Mouse (Mus musculus) forebrain, embryonic 14.5 days (tissue): ENCODE measurements around the gene Zfp160. TPM values are rescaled to one million over a fixed set of nuclear protein-coding genes. Genes with fewer than 3 reads are reported as not detected.
"Not testable (repeated sequence)": the region's sequence is repeated elsewhere in the genome, so short reads cannot be mapped to it uniquely, and the experiment has no call there.

Experiments
- ATAC-seq: fragments of 200-750 bp; cut with Nextera tagmentation; 2 replicates; pipeline ENCODE4 v1.8.0; 2017; ENCODE audit warnings: mild to moderate bottlenecking, moderate library complexity
- DNase-seq: peaks from one replicate; pipeline ENCODE4 v3.0.0-alpha.2; 2015; ENCODE audit warnings: low spot score
- H3K27ac ChIP-seq: fragments of 300-500 bp; sonication (generic); 2 replicates; pipeline ENCODE4 v1.5.1; 2014; ENCODE audit warnings: low read depth, mild to moderate bottlenecking, control low read depth, low read length, moderate library complexity
- H3K27me3 ChIP-seq: fragments of 300-500 bp; sonication (generic); replicated peaks from 2 replicates; pipeline ENCODE4 v1.6.1; 2014; ENCODE audit warnings: low read length, control low read depth, mixed read lengths; ENCODE audit not compliant: control insufficient read depth, insufficient read depth
- H3K36me3 ChIP-seq: fragments of 300-500 bp; sonication (generic); 2 replicates; pipeline ENCODE4 v1.6.1; 2014; ENCODE audit warnings: low read length, control low read depth; ENCODE audit not compliant: control insufficient read depth, insufficient read depth
- H3K4me1 ChIP-seq: fragments of 300-500 bp; sonication (generic); 2 replicates; pipeline ENCODE4 v1.6.1; 2014; ENCODE audit warnings: antibody characterized with exemption, low read length, control low read depth; ENCODE audit not compliant: control insufficient read depth, insufficient read depth
- H3K4me2 ChIP-seq: fragments of 300-500 bp; sonication (generic); 2 replicates; pipeline ENCODE4 v1.6.1; 2014; ENCODE audit warnings: mild to moderate bottlenecking, control low read depth, low read length
- H3K4me3 ChIP-seq: fragments of 300-500 bp; sonication (generic); 2 replicates; pipeline ENCODE4 v1.5.1; 2014; ENCODE audit warnings: low read depth, low read length, control low read depth
- H3K9ac ChIP-seq: fragments of 300-500 bp; sonication (generic); 2 replicates; pipeline ENCODE4 v1.6.1; 2014; ENCODE audit warnings: mild to moderate bottlenecking, low read length, control low read depth, moderate library complexity
- H3K9me3 ChIP-seq: fragments of 300-500 bp; sonication (generic); replicated peaks from 2 replicates; pipeline ENCODE4 v1.6.1; 2016; ENCODE audit warnings: low read length, control low read depth, mixed read lengths; ENCODE audit not compliant: control insufficient read depth
- WGBS: fragments of 180-500 bp; shearing (Covaris S2); extraction: QIAGEN DNeasy Blood & Tissue Kit; methylation state at CpG from one replicate; pipeline ENCODE4 v1.1.7; 2014; 5-methylcytosine and 5-hydroxymethylcytosine counted together
- polyA plus RNA-seq: library from polyadenylated mRNA; unstranded; fragments of >200 nt; fragmentation: Nextera tagmentation; extraction: Ambion mirVana; gene quantifications from 2 replicates; pipeline ENCODE4 v1.2.1, GENCODE M21; 2014

The Zfp160 gene
- polyA plus RNA-seq, result 17.6 and 23.2 TPM in 2 replicates

DNA sequence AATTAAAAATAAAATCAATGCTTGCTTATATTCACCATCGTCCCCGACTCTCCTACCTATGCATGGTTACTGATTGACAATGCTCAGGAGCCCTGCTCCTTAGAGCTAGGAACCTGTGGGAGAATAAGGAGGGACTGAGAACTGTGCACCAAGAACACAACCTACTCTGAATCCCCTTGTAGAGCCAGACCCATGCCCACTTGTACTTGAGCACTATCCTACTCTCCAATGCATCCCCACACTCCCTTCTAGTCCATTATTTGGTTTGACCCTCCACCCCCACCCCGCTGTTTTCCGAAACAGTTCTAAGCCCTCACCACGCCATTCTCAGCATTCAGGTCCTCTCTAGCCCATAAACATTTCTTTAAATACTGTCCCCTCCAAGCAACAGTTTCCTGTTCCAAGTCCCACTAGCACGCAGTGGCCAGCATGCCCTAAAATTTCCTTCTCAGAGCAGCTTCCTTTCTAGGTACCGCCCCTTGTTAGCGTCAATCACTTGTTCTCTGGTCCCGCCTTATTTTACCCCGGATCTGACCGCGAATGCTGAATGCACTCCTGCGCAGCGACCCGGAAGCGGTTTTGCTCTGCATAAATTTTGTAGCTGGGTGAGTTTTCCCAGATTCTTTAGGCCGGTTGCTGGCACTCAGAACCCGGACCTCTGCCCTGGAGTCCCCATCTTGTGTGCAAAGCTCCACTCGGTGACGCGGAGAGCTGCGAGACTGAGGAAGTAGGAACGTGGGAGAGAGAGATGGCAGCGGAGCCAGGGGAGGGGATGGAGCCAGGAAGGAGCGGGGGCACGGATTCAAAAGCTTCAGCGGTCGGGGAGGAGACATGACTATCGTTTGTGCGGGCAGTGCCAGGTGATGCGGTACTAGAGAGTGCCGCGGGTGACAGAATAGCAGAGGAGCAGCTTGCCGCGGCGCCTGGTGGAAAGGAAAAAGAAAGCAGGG is at the start of gene Zfp160:
TSS of gene Zfp160 (plus strand) at position 522 of the 950 bp plus-strand sequence.
- peak within 1 kb of the TSS; percentile 85 for H3K27ac ChIP-seq
- H3K4me1 ChIP-seq, result peaks cover 7% of the 10 kb centered on the region
- no peaks in the 10 kb centered on the region for H3K27me3 ChIP-seq
- 7% methylated on average over 36 of the region's 36 CpGs for WGBS
- peak within 1 kb of the TSS; percentile 67 for H3K4me2 ChIP-seq
- DNase-seq (peak; percentile 97), ATAC-seq (peak; percentile 98)
- peak within 1 kb of the TSS; percentile 63 for H3K4me3 ChIP-seq
- H3K36me3 ChIP-seq, result peaks cover 15% of the 10 kb centered on the region
- H3K9ac ChIP-seq, result peak within 1 kb of the TSS; percentile 82
- H3K9me3 ChIP-seq, result no peaks in the 10 kb centered on the region

- DNase-seq (no peak), ATAC-seq (no peak)
- Histone ChIP-seq H3K27me3 (no peaks in the 10 kb centered on the region), H3K4me1 (no peaks in the 10 kb centered on the region), H3K9ac (no peak overlapping the region), H3K27ac (no peak overlapping the region), H3K4me2 (no peak overlapping the region), H3K4me3 (no peak overlapping the region), H3K9me3 (no peaks in the 10 kb centered on the region), H3K36me3 (peaks cover 100% of the 10 kb centered on the region)
- WGBS, result 94% methylated on average over 5 of the region's 5 CpGs
These were observed 48.3 kb upstream of the Zfp160 start for GRCm38 (mm10) chr17:20960386-20960785.

GRCm38 (mm10) chr17:20965421-20965820 is 43.3 kb upstream of the Zfp160 start:
- DNase-seq, result no peak
- Histone ChIP-seq H3K4me2 (no peak overlapping the region), H3K27me3 (no peaks in the 10 kb centered on the region), H3K36me3 (peaks cover 93% of the 10 kb centered on the region), H3K4me3 (no peak overlapping the region), H3K27ac (no peak overlapping the region), H3K9ac (no peak overlapping the region), H3K4me1 (no peaks in the 10 kb centered on the region), H3K9me3 (no peaks in the 10 kb centered on the region)
- ATAC-seq, result peak; percentile 35; the same call in 1 of the 2 replicates
- 89% methylated on average over 4 of the region's 4 CpGs for WGBS

- H3K27ac ChIP-seq, result no peak overlapping the region
- H3K9me3 ChIP-seq, result no peaks in the 10 kb centered on the region
- no peak overlapping the region for H3K9ac ChIP-seq
- no peaks in the 10 kb centered on the region for H3K4me1 ChIP-seq
- H3K27me3 ChIP-seq, result no peaks in the 10 kb centered on the region
- no peak overlapping the region for H3K4me3 ChIP-seq
- H3K36me3 ChIP-seq, result peaks cover 80% of the 10 kb centered on the region
- H3K4me2 ChIP-seq, result no peak overlapping the region
- no peak for ATAC-seq
- no peak for DNase-seq
These were observed 42.0 kb upstream of the Zfp160 start for GRCm38 (mm10) chr17:20966681-20967080.

DNA sequence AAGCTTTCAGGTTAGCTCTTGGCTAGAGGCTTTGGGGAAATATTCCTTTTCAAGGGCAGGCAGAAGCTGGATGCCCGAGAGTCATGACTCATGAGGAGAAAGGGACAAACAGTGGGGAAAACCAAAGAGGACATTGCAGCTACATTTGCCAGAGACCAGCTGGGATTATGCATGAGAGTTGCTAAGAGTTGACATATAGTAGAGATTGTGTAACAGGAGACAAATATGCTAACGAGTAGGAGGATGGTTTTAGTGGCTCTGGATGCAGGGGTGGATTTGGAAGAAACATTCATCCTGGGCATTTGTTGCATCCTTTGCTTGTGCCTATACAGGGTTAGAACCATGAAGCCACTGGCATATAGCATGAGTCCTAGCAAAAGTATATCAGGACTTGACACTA is 15.0 kb upstream of the Zfp160 start:
- Histone ChIP-seq H3K9ac (no peak overlapping the region), H3K36me3 (no peaks in the 10 kb centered on the region), H3K4me3 (no peak overlapping the region), H3K9me3 (no peaks in the 10 kb centered on the region), H3K27me3 (no peaks in the 10 kb centered on the region), H3K4me1 (no peaks in the 10 kb centered on the region), H3K4me2 (no peak overlapping the region), H3K27ac (no peak overlapping the region)
- 75% methylated on average over 2 of the region's 2 CpGs for WGBS
- ATAC-seq (no peak), DNase-seq (no peak)

DNA sequence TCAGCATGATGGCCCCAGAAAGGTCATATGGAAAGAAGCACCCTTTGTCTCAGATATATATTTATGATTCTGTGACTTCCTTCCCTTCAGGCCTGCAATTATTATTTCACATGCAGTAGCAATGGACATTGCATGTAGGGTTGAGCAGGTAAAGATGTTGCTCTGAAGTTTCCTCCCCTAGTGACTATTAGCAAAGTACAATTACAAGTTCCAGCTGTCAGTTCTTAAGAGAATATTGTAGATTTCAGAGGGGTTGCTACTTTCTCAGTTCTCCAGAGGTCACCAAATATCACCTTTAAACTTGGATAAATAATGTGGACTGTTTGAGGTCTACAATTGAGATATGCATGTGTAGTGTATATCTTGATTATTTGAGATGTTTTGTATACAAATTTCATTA is 12.3 kb upstream of the Zfp160 start, which contains the start of gene Vmn1r233:
TSS of gene Vmn1r233 (minus strand) at position 101 of the 400 bp plus-strand sequence.
- no peak for ATAC-seq
- Histone ChIP-seq H3K4me1 (no peaks in the 10 kb centered on the region), H3K9me3 (no peaks in the 10 kb centered on the region), H3K36me3 (no peaks in the 10 kb centered on the region), H3K4me3 (no peak within 1 kb of the TSS), H3K27me3 (no peaks in the 10 kb centered on the region), H3K4me2 (no peak within 1 kb of the TSS), H3K27ac (no peak within 1 kb of the TSS), H3K9ac (no peak within 1 kb of the TSS)
- no peak for DNase-seq

GRCm38 (mm10) chr17:21009726-21010125 is 1.0 kb downstream of the Zfp160 start:
- peak overlapping the region; percentile 82 for H3K9ac ChIP-seq
- no peaks in the 10 kb centered on the region for H3K27me3 ChIP-seq
- H3K4me1 ChIP-seq, result peaks cover 7% of the 10 kb centered on the region
- no peaks in the 10 kb centered on the region for H3K9me3 ChIP-seq
- no peak overlapping the region for H3K27ac ChIP-seq
- WGBS, result 20% methylated on average over 1 of the region's 1 CpGs
- H3K4me3 ChIP-seq, result peak overlapping the region; percentile 63
- DNase-seq (no peak), ATAC-seq (no peak)
- peak overlapping the region; percentile 67 for H3K4me2 ChIP-seq
- peaks cover 19% of the 10 kb centered on the region for H3K36me3 ChIP-seq

DNA sequence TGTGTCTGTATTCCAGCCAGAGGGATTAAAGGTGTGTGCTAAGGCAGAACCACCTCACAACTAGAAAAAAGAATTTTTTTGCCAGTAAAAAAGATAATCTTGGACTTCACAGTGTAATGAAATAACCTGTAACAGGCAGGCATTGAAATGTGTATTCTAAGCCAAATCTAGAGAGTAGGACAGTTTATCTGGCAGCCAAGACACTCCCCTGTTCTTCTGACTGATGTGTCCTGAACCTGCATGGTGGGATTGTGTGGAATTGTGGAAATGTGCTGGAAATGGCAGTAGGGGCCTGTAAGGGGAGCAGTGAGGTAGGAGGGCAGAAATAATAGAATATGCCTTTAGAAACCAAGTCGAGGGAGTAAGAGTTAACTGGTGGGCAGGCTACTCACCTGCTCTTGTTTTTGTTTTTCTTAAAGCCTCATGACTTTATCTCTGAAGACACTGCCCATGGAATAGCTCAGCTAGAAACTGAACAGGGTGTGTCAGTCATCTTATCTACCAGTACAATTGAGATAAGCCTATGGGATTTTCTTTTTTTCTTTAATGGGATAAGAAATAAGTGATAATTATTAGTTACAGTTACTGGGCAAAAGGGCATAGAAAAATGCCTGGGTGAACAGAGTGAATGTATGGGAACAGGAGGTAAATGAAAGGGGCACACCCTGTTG is 9.8 kb downstream of the Zfp160 start:
- no peak overlapping the region for H3K4me2 ChIP-seq
- H3K9ac ChIP-seq, result no peak overlapping the region
- H3K36me3 ChIP-seq, result peaks cover 66% of the 10 kb centered on the region
- H3K4me1 ChIP-seq, result no peaks in the 10 kb centered on the region
- H3K27ac ChIP-seq, result no peak overlapping the region
- no peak for ATAC-seq
- no peak overlapping the region for H3K4me3 ChIP-seq
- no peaks in the 10 kb centered on the region for H3K9me3 ChIP-seq
- H3K27me3 ChIP-seq, result no peaks in the 10 kb centered on the region
- no peak for DNase-seq
- 84% methylated on average over 1 of the region's 1 CpGs for WGBS

DNA sequence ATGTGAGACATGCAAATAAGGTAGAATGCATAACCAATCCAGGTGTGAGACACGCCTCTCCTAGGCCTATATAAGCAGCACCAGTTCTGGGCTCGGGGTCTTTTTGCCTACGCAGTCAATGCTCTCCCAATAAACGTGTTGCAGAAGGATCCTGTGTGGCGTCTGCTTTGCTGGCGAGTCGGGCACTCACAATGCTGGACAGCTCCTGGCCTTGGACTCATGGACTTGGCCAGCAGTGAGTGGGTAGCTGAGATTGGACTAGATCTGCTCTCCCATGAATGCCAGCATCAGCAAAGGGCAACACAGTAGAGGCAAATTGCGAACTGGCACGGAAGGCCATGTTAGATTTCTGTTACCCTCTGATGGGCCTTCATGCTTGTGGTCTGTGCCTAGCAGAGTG is 39.3 kb downstream of the Zfp160 start:
- H3K4me2 ChIP-seq, ATAC-seq, H3K27me3 ChIP-seq, H3K4me3 ChIP-seq, DNase-seq, H3K27ac ChIP-seq, H3K36me3 ChIP-seq, H3K9ac ChIP-seq, H3K4me1 ChIP-seq, H3K9me3 ChIP-seq: not testable (repeated sequence)
- WGBS, result 88% methylated on average over 9 of the region's 9 CpGs
